Mouse (Mus musculus): ENCODE data around the gene Pxylp1. TPM values are rescaled to one million over a fixed set of nuclear protein-coding genes. Genes with fewer than 3 reads are reported as not detected.
A peak's percentile ranks its signal among the peaks of the same experiment; 100 is the strongest.
"Not testable (repeated sequence)": the region's sequence is repeated elsewhere in the genome, so short reads cannot be mapped to it uniquely, and the experiment has no call there.

Gene Pxylp1
- 10.9 and 11.8 TPM in 2 replicates for polyA plus RNA-seq (2012; rRNA removed)

DNA sequence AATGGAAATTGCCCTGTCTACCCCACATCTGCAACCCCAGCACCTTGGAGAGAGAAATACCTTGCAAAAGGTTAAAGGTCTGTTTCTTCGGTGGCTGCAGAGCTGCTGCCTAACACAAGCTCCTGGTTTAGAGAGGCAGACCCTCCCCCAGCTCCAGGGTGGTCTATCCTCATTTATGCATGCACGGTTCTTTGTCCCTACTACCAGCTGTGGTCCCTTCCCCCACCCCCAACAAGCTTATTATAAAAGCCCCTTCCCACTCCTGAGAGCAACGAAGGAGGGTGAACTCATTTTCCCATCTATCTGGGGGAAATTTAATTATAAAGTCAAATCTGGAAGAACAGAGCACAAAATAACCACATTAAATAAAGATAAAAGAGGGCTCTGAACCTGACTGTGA lies at the start of gene Pxylp1:
TSS of gene Pxylp1 (minus strand) at position 124 of the 400 bp plus-strand sequence.
- TF ChIP-seq CTCF (IDR thresholded peaks at IDR 0.05; ENCODE audit: extremely low read depth, insufficient read depth, low read length) (no peak), POLR2A (IDR thresholded peaks at IDR 0.05; ENCODE audit: extremely low read depth, insufficient read depth, low read length) (no peak)
- Histone ChIP-seq H3K27ac (ENCODE audit: insufficient read depth, low read length) (no peak within 1 kb of the TSS), H3K4me1 (ENCODE audit: control insufficient read depth, insufficient read depth, low read length) (peaks cover 1% of the 10 kb centered on the region; the same call in 1 of the 2 replicates), H3K4me3 (ENCODE audit: insufficient read depth, low read length) (no peak within 1 kb of the TSS)

DNA sequence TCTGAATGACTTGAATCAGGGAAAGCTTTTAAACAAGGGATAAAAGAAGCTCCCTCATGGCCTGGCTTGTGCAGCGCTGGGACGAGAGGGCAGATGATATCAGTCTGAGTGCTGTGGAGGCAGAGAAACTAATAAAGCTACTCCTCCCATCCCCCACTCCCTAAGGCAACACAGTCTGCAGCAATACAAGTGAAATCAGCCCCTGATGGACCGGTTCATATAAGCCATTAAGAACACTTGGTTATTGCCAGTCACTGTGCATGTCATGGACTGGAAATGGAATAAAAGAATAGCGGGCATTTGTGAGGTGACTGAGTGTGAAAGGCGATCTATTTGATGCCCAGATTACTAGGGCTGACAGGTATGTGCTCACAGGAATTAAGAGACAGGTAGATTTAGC lies 46.4 kb upstream of the Pxylp1 start:
- H3K27ac ChIP-seq (ENCODE audit: insufficient read depth, low read length) = no peak overlapping the region
- H3K4me3 ChIP-seq (ENCODE audit: insufficient read depth, low read length) = no peak overlapping the region
- no peak for TF ChIP-seq POLR2A (IDR thresholded peaks at IDR 0.05; ENCODE audit: extremely low read depth, insufficient read depth, low read length)
- no peak for TF ChIP-seq CTCF (IDR thresholded peaks at IDR 0.05; ENCODE audit: extremely low read depth, insufficient read depth, low read length)
- H3K4me1 ChIP-seq (ENCODE audit: control insufficient read depth, insufficient read depth, low read length) = no peaks in the 10 kb centered on the region

DNA sequence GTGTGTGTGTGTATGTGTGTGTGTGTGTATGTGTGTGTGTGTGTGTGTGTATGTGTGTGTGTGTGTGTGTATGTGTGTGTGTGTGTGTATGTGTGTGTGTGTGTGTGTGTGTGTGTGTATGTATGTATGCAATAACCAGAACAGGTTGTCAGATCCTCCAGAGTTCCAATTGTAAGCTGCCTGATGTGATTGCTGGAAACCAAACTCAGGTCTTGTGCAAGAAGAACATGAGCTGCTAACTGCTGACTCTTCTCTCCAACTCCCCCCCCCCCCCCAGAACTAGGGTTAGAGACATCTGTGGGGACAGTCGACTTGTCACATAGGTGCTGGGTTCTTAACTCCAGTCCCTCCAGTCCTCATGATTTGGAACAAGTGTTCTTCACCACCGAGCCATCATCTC lies 44.0 kb upstream of the Pxylp1 start:
- H3K27ac ChIP-seq (ENCODE audit: insufficient read depth, low read length); H3K4me1 ChIP-seq (ENCODE audit: control insufficient read depth, insufficient read depth, low read length); H3K4me3 ChIP-seq (ENCODE audit: insufficient read depth, low read length): not testable (repeated sequence)

DNA sequence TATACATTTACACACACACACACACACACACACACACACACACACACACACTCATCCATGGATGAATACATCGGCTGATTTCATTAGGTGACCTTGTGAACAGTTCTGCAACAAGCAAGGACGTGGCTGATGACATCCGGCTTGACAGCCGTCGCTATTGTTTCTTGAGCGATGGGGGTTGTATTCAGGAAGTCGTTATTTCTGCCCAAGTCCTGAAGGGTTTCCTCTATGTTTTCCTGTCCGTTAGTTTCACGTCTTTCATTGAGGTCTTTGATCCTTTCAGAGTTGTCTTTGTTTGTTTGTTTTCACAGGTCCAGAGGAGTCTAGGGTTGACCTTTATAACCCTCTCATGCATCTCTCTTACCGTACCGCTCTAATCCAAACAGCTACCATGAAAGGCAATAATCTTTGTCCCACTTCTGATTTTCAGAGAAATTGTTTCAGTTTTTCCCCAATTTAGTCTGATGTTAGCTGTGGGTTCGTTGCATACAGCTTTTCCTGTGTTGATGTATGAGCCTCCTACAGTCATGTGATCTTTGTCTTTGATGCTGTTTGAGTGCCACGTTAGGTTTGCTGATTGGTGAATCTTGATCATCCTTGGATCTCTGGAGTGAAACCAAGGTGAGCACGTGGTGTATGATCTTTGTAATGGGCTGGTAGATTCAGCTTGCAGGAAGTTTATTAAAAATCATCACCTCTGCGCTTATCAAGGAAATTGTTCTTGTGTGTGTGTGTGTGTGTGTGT lies 43.3 kb upstream of the Pxylp1 start:
- no peak overlapping the region for H3K27ac ChIP-seq (ENCODE audit: insufficient read depth, low read length)
- no peak overlapping the region for H3K4me3 ChIP-seq (ENCODE audit: insufficient read depth, low read length)
- TF ChIP-seq CTCF (IDR thresholded peaks at IDR 0.05; ENCODE audit: extremely low read depth, insufficient read depth, low read length) (no peak), POLR2A (IDR thresholded peaks at IDR 0.05; ENCODE audit: extremely low read depth, insufficient read depth, low read length) (no peak)
- no peaks in the 10 kb centered on the region for H3K4me1 ChIP-seq (ENCODE audit: control insufficient read depth, insufficient read depth, low read length)

DNA sequence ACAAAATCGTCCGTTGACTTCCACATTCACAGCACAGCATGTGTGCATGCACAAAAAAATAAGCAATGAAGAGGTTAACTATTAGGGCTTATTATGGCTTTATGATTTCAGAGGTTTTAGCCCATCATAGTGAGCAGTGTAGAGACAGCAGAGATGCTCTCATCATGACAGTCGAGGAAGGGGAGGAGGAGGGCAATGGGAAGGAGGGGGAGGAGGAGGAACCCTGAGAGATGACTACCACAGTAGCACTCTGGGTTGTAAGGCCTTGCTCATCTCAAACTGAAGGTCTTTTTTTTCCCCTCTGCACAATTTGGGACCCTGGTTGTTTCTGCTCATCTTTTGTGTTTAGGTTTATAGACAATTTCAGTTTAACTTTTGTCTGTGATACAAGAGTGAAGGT lies 42.3 kb upstream of the Pxylp1 start:
- Histone ChIP-seq H3K27ac (ENCODE audit: insufficient read depth, low read length) (no peak overlapping the region), H3K4me1 (ENCODE audit: control insufficient read depth, insufficient read depth, low read length) (no peaks in the 10 kb centered on the region), H3K4me3 (ENCODE audit: insufficient read depth, low read length) (no peak overlapping the region)
- TF ChIP-seq POLR2A (IDR thresholded peaks at IDR 0.05; ENCODE audit: extremely low read depth, insufficient read depth, low read length) (no peak), CTCF (IDR thresholded peaks at IDR 0.05; ENCODE audit: extremely low read depth, insufficient read depth, low read length) (no peak)

DNA sequence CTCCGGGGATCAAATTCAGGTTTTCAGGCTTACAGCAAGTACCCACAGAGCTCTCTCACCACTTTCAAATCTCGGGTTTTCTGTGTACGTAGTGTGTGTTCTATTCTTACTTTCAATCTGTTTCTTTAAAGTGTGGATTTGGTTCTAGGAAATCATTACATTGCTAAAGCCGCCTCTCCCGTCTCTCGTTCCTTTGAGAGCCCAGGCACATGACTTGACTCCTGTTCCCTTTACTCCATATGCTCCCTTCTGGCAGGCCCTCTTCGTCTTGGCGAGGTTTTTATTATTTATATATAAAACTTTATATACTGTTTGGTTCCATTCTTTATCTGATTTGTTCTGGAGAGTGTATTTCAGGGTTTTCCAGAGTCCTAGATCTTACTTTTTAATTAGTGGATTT lies 40.3 kb upstream of the Pxylp1 start:
- H3K4me1 ChIP-seq (ENCODE audit: control insufficient read depth, insufficient read depth, low read length) = no peaks in the 10 kb centered on the region
- no peak overlapping the region for H3K27ac ChIP-seq (ENCODE audit: insufficient read depth, low read length)
- no peak overlapping the region for H3K4me3 ChIP-seq (ENCODE audit: insufficient read depth, low read length)
- TF ChIP-seq POLR2A (IDR thresholded peaks at IDR 0.05; ENCODE audit: extremely low read depth, insufficient read depth, low read length) (no peak), CTCF (IDR thresholded peaks at IDR 0.05; ENCODE audit: extremely low read depth, insufficient read depth, low read length) (no peak)

DNA sequence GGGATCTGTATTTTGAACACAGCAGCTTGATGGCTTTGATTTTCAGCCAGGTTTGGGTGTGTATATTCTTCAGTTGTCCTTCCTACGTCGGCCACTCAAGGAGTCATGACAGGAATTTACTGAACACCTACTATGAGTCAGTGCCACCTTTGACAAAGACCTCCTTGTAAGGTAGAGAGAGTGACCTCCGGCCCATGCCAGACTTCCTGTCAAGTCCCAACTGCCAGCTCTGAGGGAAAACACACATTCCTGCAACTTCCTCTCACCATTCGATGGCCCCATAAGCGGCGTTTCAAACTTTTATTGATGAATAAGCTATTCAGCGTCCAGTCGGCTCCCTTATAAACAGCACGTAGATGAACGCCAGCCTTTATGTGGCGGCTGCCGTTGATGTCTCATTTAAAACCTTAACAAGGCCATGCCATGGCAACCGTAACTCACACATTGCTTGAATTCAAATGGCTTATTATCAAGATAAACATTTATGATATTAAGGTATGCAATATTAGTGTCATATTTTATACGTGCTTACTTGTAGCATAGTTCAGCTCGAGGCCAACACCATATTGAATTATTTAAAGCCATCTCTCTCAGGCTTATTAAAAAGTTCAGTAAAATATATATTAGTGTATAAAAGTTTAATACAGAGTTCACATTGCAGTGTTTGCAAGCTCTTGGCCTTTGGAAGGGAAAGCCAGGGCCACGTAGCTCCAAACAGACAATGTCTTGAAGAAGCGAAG lies 31.3 kb upstream of the Pxylp1 start:
- H3K27ac ChIP-seq (ENCODE audit: insufficient read depth, low read length) = no peak overlapping the region
- no peak overlapping the region for H3K4me3 ChIP-seq (ENCODE audit: insufficient read depth, low read length)
- no peak for TF ChIP-seq CTCF (IDR thresholded peaks at IDR 0.05; ENCODE audit: extremely low read depth, insufficient read depth, low read length)
- TF ChIP-seq POLR2A (IDR thresholded peaks at IDR 0.05; ENCODE audit: extremely low read depth, insufficient read depth, low read length) = no peak
- H3K4me1 ChIP-seq (ENCODE audit: control insufficient read depth, insufficient read depth, low read length) = no peaks in the 10 kb centered on the region

DNA sequence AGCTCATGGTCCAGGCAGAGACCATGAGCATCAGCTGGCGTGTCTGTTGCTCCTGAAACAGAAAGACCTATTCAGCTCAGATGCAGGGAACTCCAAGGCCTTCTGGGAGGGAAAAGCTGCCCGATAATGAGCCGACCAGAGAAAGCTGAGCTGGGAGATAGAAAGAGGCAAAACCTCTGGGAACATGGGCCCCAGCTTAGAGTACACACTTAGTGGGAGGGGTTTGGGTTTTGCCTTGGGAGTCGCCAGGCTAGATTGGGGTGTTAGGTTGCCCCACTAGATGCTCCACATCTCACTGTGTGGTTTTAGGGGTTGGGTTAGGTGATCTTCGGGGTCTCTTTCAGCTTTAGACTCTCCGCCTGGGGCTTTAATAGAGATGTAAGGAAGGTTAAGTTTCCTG lies 30.6 kb upstream of the Pxylp1 start:
- TF ChIP-seq CTCF (IDR thresholded peaks at IDR 0.05; ENCODE audit: extremely low read depth, insufficient read depth, low read length) = no peak
- no peak for TF ChIP-seq POLR2A (IDR thresholded peaks at IDR 0.05; ENCODE audit: extremely low read depth, insufficient read depth, low read length)
- no peaks in the 10 kb centered on the region for H3K4me1 ChIP-seq (ENCODE audit: control insufficient read depth, insufficient read depth, low read length)

DNA sequence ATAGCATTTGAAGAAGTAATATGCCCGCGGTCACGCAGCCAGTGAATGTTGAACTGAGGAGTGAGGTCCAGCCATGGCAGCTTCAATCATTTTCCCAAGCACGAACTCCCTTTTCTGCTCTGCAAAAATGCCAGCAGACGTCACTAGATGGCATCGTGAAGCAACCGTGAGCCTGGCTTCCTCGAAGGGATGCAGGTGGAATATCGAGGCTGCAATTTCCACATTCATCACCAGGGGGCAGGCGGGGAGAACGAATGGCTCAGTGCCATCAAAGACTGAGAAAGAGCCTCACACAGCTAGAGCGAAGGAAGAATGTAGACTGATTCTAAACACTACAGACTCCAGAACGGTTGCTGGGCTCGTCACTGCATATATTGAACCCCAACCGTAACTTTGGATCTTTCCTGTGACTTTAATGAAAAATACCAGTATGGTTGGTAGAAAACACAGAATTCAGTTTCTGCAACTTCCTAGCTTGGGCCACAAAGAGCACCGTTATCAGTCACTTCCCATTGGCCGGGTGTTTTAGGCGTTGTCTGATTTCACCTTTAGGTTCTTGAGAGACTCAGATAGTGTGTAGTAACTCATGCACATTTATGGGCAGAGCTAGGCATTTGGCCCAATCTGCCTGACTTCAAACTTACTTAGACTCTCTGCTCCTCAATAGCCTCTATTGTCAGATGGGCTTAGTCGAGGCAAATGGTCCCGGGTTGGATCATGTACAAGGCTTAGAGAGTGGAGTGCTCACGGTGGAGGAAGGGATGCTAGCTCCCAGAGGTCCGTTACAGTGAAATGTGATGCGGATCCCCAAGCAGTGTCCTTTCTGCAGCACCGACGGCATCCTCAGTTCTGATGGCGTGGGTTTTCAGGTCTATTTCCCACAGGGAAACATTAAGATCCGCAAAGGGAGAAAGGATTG lies 24.4 kb upstream of the Pxylp1 start:
- H3K4me1 ChIP-seq (ENCODE audit: control insufficient read depth, insufficient read depth, low read length) = no peaks in the 10 kb centered on the region
- H3K27ac ChIP-seq (ENCODE audit: insufficient read depth, low read length) = no peak overlapping the region
- no peak overlapping the region for H3K4me3 ChIP-seq (ENCODE audit: insufficient read depth, low read length)
- TF ChIP-seq CTCF (IDR thresholded peaks at IDR 0.05; ENCODE audit: extremely low read depth, insufficient read depth, low read length) (peak; percentile 100), POLR2A (IDR thresholded peaks at IDR 0.05; ENCODE audit: extremely low read depth, insufficient read depth, low read length) (no peak)

More for the DNA sequence above, 30.6 kb upstream of the Pxylp1 start:
- H3K4me3 ChIP-seq (ENCODE audit: insufficient read depth, low read length) = no peak overlapping the region
- H3K27ac ChIP-seq (ENCODE audit: insufficient read depth, low read length) = no peak overlapping the region
